Mouse (Mus musculus): Measurements from ENCODE around the gene Clp1. TPM values are rescaled to one million over a fixed set of nuclear protein-coding genes. Genes with fewer than 3 reads are reported as not detected.

The Clp1 gene
- total RNA-seq, 1 experiment from 2014 or later = 29.1 TPM

DNA sequence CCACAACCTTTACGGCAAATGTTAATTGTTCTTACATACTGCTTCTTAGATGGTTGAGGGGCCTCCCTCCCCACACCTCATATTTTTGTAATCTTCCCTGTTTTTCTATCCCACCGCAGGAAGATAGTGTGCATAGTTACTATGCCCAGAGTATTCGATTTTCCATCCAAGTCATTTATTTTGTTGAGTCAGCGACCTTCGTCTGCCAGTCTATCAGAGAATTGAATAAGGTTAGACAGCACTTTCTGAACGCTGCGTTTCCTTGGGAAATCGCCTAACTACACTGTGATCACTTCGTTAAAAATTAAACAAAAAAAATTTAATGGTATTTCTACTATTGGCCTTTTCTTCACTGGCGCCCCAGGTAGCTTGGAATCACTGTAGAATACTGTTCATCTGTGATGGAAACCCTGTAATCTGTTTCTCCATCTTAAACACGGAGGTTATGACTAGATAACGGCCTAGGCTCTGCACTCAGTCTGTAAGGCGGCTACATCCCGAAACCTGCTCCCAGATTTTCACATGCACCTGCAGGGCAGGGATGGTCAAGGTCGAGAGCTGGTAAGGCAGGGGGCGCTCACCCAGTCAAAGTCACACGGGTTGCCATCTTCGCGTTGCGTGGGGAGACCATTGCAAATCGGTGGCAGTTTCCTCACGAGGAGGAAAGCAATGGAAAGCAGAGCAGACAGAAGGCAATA, 49.7 kb downstream of the Clp1 start:
- peak; percentile 32 for ATAC-seq (replicated peaks; ENCODE audit: insufficient number of reproducible peaks, low FRiP score, low TSS enrichment, poor library complexity, severe bottlenecking)

Other genes starting within 250 kb of the Clp1 start
- 7.9 to 20.7 TPM (median 8.5 TPM) in 3 replicates for gene Ctnnd1, start 76.6 kb downstream of the Clp1 start, total RNA-seq (2017)
- gene Btbd18, start 68.3 kb downstream of the Clp1 start, total RNA-seq (2017) = not detected in 3 replicates
- 34.9 to 47.7 TPM (median 37.5 TPM) in 3 replicates for gene Selenoh, start 56.6 kb downstream of the Clp1 start, total RNA-seq (2017)
- gene Gm28635, start 49.3 kb downstream of the Clp1 start, total RNA-seq (2017) = 4.1 TPM in 1 of 3 replicates, not detected in the others
- gene Med19, start 48.9 kb downstream of the Clp1 start, total RNA-seq (2017) = 10.5 to 19.9 TPM (median 11.5 TPM) in 3 replicates
- gene Tmx2, start 48.2 kb downstream of the Clp1 start, total RNA-seq (2017) = 20.9 to 31.5 TPM (median 22.4 TPM) in 3 replicates
- gene Zdhhc5, start 12.2 kb downstream of the Clp1 start, total RNA-seq (2017) = 22.4 to 46.2 TPM (median 25.7 TPM) in 3 replicates
- not detected in 3 replicates for gene Ypel4, start 6.7 kb upstream of the Clp1 start, total RNA-seq (2017)
- gene Gm19426, start 16.3 kb upstream of the Clp1 start, total RNA-seq (2017) = not detected in 3 replicates
- not detected in 3 replicates for gene Serping1, start 48.1 kb upstream of the Clp1 start, total RNA-seq (2017)
- 19.2 to 64.4 TPM (median 43.8 TPM) in 3 replicates for gene Ube2l6, start 71.5 kb upstream of the Clp1 start, total RNA-seq (2017)
- not detected in 3 replicates for gene Smtnl1, start 95.3 kb upstream of the Clp1 start, total RNA-seq (2017)
- 11.3 to 21.0 TPM (median 16.2 TPM) in 3 replicates for gene Timm10, start 99.6 kb upstream of the Clp1 start, total RNA-seq (2017)
- 0.29 to 0.32 TPM in 2 of 3 replicates, not detected in the other for gene Slc43a1, start 111.5 kb upstream of the Clp1 start, total RNA-seq (2017)
- gene Rtn4rl2, start 159.4 kb upstream of the Clp1 start, total RNA-seq (2017) = not detected in 3 replicates
- gene Slc43a3, start 209.2 kb upstream of the Clp1 start, total RNA-seq (2017) = 4.1 to 5.3 TPM (median 4.8 TPM) in 3 replicates